Mouse (Mus musculus) spleen, adult 2 months (tissue): ENCODE data around the gene Commd4.

Experiments
- CTCF ChIP-seq: fragments of 200-500 bp; IDR thresholded peaks from 2 replicates; pipeline ENCODE4 v1.5.1; 2011; ENCODE audit warnings: mild to moderate bottlenecking, inconsistent platforms; ENCODE audit not compliant: insufficient read depth, insufficient read length, insufficient replicate concordance; ENCODE audit errors: extremely low read depth
- POLR2A ChIP-seq: fragments of 200-500 bp; IDR thresholded peaks from 2 replicates; pipeline ENCODE4 v1.6.1; 2011; ENCODE audit warnings: low read depth, low read length, inconsistent platforms

DNA sequence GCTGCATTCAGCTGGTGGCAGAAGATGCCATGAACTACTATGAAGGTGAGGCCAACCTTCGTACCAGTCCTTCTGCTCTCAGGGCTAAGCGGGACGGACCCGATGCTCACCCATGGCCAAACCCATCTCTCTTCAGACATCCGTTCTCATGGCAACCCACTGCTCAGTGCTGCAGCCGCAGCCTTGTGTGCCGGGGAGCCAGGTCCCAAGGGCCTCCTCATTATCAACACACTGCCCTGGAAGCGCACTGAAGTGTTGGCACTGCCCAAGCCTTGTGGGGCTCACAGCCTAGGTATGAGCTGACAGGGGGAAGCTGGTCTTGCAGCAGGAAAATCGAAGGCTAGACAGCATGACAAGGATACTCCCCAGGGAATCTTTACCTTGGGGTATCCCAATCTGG, 19.0 kb downstream of the Commd4 start:
- TF ChIP-seq POLR2A (no peak), CTCF (no peak)
